In genomic region chr11:116704336-116705035, GRCm38 (mm10) we compare ENCODE assay signal across 28 mouse cellular contexts. TPM values are rescaled to one million over a fixed set of nuclear protein-coding genes. Genes with fewer than 3 reads are reported as not detected.
DNase-seq lines count a peak whose midpoint lies in the region; ATAC-seq and TF ChIP-seq lines count a peak whose summit lies in the region.
"Had no signal": no experiment of that assay in that cellular context is flagged by ENCODE, and none has a peak within 500 bp of the region (broad histone marks: within the 10 kb centered on the region; RNA-seq: fewer than 3 reads in every experiment).

No protein-coding gene starts in this region.

- peak; percentile 28 to 39 for DNase-seq in heart, adult 2 months
- DNase-seq in heart, postnatal 25 days (ENCODE audit: low spot score), result no peak
- no peak for DNase-seq in lung, postnatal 4 days
- DNase-seq in ES-CJ7 (ENCODE audit: low read depth, low spot score), result peak; percentile 85
- DNase-seq in lung, postnatal 10 days, result peak; percentile 38
- DNase-seq in left cerebral cortex, adult 8-10 months (ENCODE audit: low spot score in 2 of 2), result no peak
- DNase-seq: adrenal gland, postnatal 25 days; cerebellum, adult 9-10 months; forebrain, postnatal 0 days; heart, postnatal 36 days; kidney, adult 18-20 months; layer of hippocampus, postnatal 36 days; liver, postnatal 0 days; right cerebral cortex, postnatal 25 days; thymus, postnatal 25 days had no signal

- TF ChIP-seq POLR2A in heart, adult 2 months (IDR thresholded peaks at IDR 0.05; ENCODE audit: insufficient read depth, low read depth, low read length), result no peak

- no peaks in the 10 kb centered on the region for H3K4me1 ChIP-seq in heart, adult 2 months (ENCODE audit: control insufficient read depth, insufficient read depth, low read length)
- H3K4me1 ChIP-seq in lung, embryonic 15.5 days, result no peaks in the 10 kb centered on the region
- H3K4me1 ChIP-seq: embryonic facial prominence, embryonic 10.5 days; midbrain, embryonic 13.5 days had no signal

- no peak overlapping the region for H3K4me3 ChIP-seq in heart, adult 2 months
- no peak overlapping the region for H3K4me3 ChIP-seq in lung, embryonic 15.5 days
- H3K4me3 ChIP-seq: embryonic facial prominence, embryonic 10.5 days; heart, embryonic 13.5 days; limb, embryonic 12.5 days; megakaryocyte, embryonic 14.5 days; midbrain, embryonic 13.5 days had no signal

- WGBS in heart, adult 2 months, result 75% methylated on average over 8 of the region's 8 CpGs
- WGBS in lung, embryonic 15.5 days, result 87% methylated on average over 8 of the region's 8 CpGs

- H3K27ac ChIP-seq in heart, adult 2 months, result peak overlapping the region; percentile 64
- H3K27ac ChIP-seq in lung, embryonic 15.5 days, result 0 out of 2 replicates have a peak overlapping the region, but pooled peaks have one; percentile 5
- H3K27ac ChIP-seq: embryonic facial prominence, embryonic 10.5 days; heart, embryonic 13.5 days; hindbrain, embryonic 14.5 days; kidney, postnatal 0 days; limb, embryonic 12.5 days; midbrain, embryonic 13.5 days had no signal

- no peak for ATAC-seq in lung, embryonic 15.5 days (ENCODE audit: borderline replicate concordance, extremely low read depth, low FRiP score, low TSS enrichment)
- ATAC-seq: forebrain, postnatal 0 days; inflammation-experienced regulatory T-cells, adult 6 months; liver, postnatal 0 days; midbrain, embryonic 13.5 days had no signal

- H3K79me2 ChIP-seq in heart, adult 2 months (replicated peaks; ENCODE audit: control insufficient read depth, insufficient read depth, low read length), result no peaks in the 10 kb centered on the region

- TF ChIP-seq CTCF in heart, adult 2 months (IDR thresholded peaks at IDR 0.05), result no peak

- H3K9ac ChIP-seq in heart, adult 2 months (ENCODE audit: low read depth, low read length), result no peak overlapping the region
- H3K9ac ChIP-seq in lung, embryonic 15.5 days, result no peak overlapping the region
- H3K9ac ChIP-seq: forebrain, postnatal 0 days; heart, embryonic 13.5 days; hindbrain, embryonic 14.5 days; limb, embryonic 12.5 days; liver, postnatal 0 days; midbrain, embryonic 13.5 days had no signal

- intact Hi-C loops in heart, adult 2 months (cut with DNase I), result no loop called here
- intact Hi-C loops in heart, postnatal 25 days (cut with DNase I), result no loop called here

- H3K27me3 ChIP-seq in heart, adult 2 months (ENCODE audit: control insufficient read depth, insufficient read depth, low read length), result no peaks in the 10 kb centered on the region
- no peaks in the 10 kb centered on the region for H3K27me3 ChIP-seq in lung, embryonic 15.5 days
- H3K27me3 ChIP-seq: heart, embryonic 13.5 days; limb, embryonic 12.5 days; midbrain, embryonic 13.5 days had no signal

- H3K36me3 ChIP-seq in heart, adult 2 months (ENCODE audit: control insufficient read depth, insufficient read depth, low read length), result no peaks in the 10 kb centered on the region
- no peaks in the 10 kb centered on the region for H3K36me3 ChIP-seq in lung, embryonic 15.5 days
- H3K36me3 ChIP-seq: embryonic facial prominence, embryonic 10.5 days; heart, embryonic 13.5 days; limb, embryonic 12.5 days; midbrain, embryonic 13.5 days had no signal

- no peak overlapping the region for H3K4me2 ChIP-seq in lung, embryonic 15.5 days
- H3K4me2 ChIP-seq: heart, embryonic 13.5 days; hindbrain, embryonic 14.5 days; limb, embryonic 12.5 days; liver, embryonic 11.5 days; midbrain, embryonic 13.5 days had no signal

- H3K9me3 ChIP-seq in lung, embryonic 15.5 days, result 0 out of 2 replicates have a peak, but pooled peaks cover 3% of the 10 kb centered on the region
- H3K9me3 ChIP-seq: embryonic facial prominence, embryonic 10.5 days; limb, embryonic 12.5 days had no signal

- TF ChIP-seq EP300 in heart, adult 2 months (IDR thresholded peaks at IDR 0.05; ENCODE audit: insufficient read depth, low read depth, low read length), result no peak

RNA-seq across cellular contexts. Expression of gene Cygb, which starts 50.4 kb away (rescaled TPM):
- 10 to 100 TPM; 42.5 to 50.3 TPM for total RNA-seq in heart, adult 2 months (2021)
- 55.0 and 66.1 TPM in 2 replicates for polyA plus RNA-seq in heart, adult 2 months (2012; rRNA removed)
- total RNA-seq in heart, postnatal 25 days (2021), result 10 to 100 TPM; 34.8 to 49.8 TPM
- 11.2 and 11.9 TPM in 2 replicates for polyA plus RNA-seq in lung, embryonic 15.5 days (2015; fragmentation: Nextera tagmentation; extraction: Ambion mirVana)
- total RNA-seq in left cerebral cortex, adult 8-10 months (2022), result 10 to 100 TPM; 55.8 to 62.7 (median 58.2) TPM
- total RNA-seq: common myeloid progenitor, adult 5-6 weeks; monocyte, adult 5-6 weeks had no signal

RNA-seq across cellular contexts. Expression of gene Prcd, which starts 51.2 kb away (rescaled TPM):
- 1 to 10 TPM; 1.1 to 1.3 TPM for total RNA-seq in heart, adult 2 months (2021)
- 0.76 and 1.1 TPM in 2 replicates for polyA plus RNA-seq in heart, adult 2 months (2012; rRNA removed)
- total RNA-seq in heart, postnatal 25 days (2021), result 1 to 10 TPM; 1.0 to 1.6 TPM
- 1.8 and 3.2 TPM in 2 replicates for polyA plus RNA-seq in lung, embryonic 15.5 days (2015; fragmentation: Nextera tagmentation; extraction: Ambion mirVana)
- 1 to 10 TPM; 5.0 to 7.0 (median 5.5) TPM for total RNA-seq in left cerebral cortex, adult 8-10 months (2022)
- total RNA-seq: common myeloid progenitor, adult 5-6 weeks; monocyte, adult 5-6 weeks; neutrophil, adult 5-6 weeks had no signal
- polyA plus RNA-seq: inflammation-experienced regulatory T-cells, adult 6 months had no signal

Comparison
In these comparisons a context has a peak if more than half of its experiments do, and no peak if none do; other contexts are left out.
1. DNase-seq: peak in heart, adult 2 months (2 of 2), ES-CJ7 (single experiment) and lung, postnatal 10 days (single experiment); none in heart, postnatal 25 days (single experiment), lung, postnatal 4 days (0 of 2) and left cerebral cortex, adult 8-10 months (0 of 2).